Mouse (Mus musculus) embryonic fibroblast, embryonic 13.5 days (primary cell): ENCODE data around the gene Iah1.

ENCODE experiments used
- CTCF ChIP-seq: IDR thresholded peaks from 2 replicates; pipeline ENCODE4 v1.5.1; 2011; ENCODE audit warnings: mild to moderate bottlenecking, control low read depth, low read length, moderate library complexity, borderline replicate concordance; ENCODE audit not compliant: insufficient read depth
- POLR2A ChIP-seq: IDR thresholded peaks from 2 replicates; pipeline ENCODE4 v1.6.1; 2011; ENCODE audit warnings: low read depth, mild to moderate bottlenecking, control low read depth, low read length, moderate library complexity

DNA sequence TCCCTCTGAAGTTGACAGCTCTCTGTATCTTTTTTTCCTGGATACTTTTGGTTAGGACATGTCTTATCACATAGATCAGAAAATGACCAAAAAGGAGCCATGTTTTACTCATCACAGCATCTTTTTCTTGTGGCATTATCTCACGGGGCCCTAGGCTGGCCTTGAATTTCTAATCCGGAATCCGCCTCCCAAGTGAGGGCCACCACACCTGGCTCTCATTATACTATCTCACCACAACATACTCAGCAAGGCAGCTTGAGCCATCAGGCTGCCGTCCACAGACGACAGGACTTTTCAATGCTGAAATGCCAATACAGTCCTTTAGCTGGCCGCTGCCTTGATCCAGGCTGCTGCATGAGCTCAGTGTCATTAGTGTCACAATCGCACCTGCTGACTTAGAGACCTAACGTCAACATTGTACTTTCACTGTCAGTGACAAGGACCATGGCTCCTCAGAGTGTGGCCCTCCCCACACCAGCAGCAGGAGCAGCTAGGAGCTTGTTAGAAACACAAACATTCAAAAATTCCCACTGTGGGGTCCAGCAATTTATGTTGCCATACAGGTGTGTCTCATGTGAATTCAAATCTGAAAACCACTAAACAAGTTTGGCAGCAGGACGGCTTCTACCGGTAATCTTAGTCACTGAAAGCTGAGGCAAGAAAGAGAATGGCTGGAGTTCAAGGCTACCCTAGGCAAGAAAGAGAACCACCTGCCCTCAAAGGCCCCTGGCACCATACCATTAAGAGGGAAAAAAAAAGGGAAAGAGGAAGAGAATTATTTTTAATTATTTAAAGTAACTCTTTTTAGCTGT lies 48.6 kb downstream of the Iah1 start:
- TF ChIP-seq POLR2A (no peak), CTCF (no peak)
